Mouse (Mus musculus) cortical plate, adult 2 months (tissue): ENCODE results near the gene Pros1. TPM values are rescaled to one million over a fixed set of nuclear protein-coding genes. Genes with fewer than 3 reads are reported as not detected.

Source experiments
- H3K27ac ChIP-seq: fragments of 200-500 bp; 2 replicates; pipeline ENCODE4 v1.5.1; 2012; ENCODE audit warnings: low read length, control low read depth, inconsistent platforms; ENCODE audit not compliant: insufficient read depth
- H3K4me1 ChIP-seq: fragments of 200-500 bp; 2 replicates; pipeline ENCODE4 v1.6.1; 2011; ENCODE audit warnings: low read length; ENCODE audit not compliant: control insufficient read depth, insufficient read depth
- H3K4me3 ChIP-seq: fragments of 200-500 bp; 2 replicates; pipeline ENCODE4 v1.5.1; 2011; ENCODE audit warnings: mild to moderate bottlenecking, low read length, control low read depth; ENCODE audit not compliant: insufficient read depth
- CTCF ChIP-seq: fragments of 200-500 bp; IDR thresholded peaks from 2 replicates; pipeline ENCODE4 v1.5.1; 2011; ENCODE audit warnings: mild to moderate bottlenecking, control low read depth, low read length; ENCODE audit not compliant: insufficient read depth; ENCODE audit errors: extremely low read depth
- POLR2A ChIP-seq: fragments of 200-500 bp; IDR thresholded peaks from 2 replicates; pipeline ENCODE4 v1.6.1; 2011; ENCODE audit warnings: mild to moderate bottlenecking, low read length, control low read depth; ENCODE audit not compliant: insufficient read depth; ENCODE audit errors: extremely low read depth
- polyA plus RNA-seq: library from polyadenylated mRNA; depleted of rRNA; stranded (reverse); fragments of >200 nt; gene quantifications from 2 replicates; pipeline ENCODE4 v1.2.3, GENCODE M21; 2012

Gene Pros1
- polyA plus RNA-seq, 1 experiment, result 9.4 TPM

DNA sequence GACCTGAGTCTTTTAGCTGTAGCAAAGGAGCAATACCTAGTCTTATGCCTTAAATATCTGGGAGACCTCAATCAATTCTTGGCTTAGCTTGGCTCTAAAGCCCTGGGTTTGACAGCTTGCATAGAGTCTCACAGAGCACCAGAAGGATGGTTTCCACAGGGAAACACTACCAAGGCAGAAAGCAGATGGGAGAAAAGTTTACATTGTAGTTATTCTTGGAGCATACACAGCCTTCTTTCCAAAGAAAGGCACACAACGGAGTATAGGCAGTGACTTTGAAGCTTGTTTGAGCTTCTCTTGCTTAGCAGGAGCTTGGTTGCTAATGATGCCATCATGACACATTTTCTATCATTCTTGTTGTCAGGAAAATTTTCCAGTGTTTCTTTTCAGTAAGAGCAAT is 6.0 kb downstream of the Pros1 start:
- H3K4me3 ChIP-seq, result no peak overlapping the region
- TF ChIP-seq CTCF (no peak), POLR2A (no peak)
- H3K27ac ChIP-seq, result no peak overlapping the region
- no peaks in the 10 kb centered on the region for H3K4me1 ChIP-seq

GRCm38 (mm10) chr16:62861455-62861854 is 7.3 kb downstream of the Pros1 start:
- Histone ChIP-seq H3K27ac (no peak overlapping the region), H3K4me1 (no peaks in the 10 kb centered on the region), H3K4me3 (no peak overlapping the region)
- no peak for TF ChIP-seq CTCF
- no peak for TF ChIP-seq POLR2A

DNA sequence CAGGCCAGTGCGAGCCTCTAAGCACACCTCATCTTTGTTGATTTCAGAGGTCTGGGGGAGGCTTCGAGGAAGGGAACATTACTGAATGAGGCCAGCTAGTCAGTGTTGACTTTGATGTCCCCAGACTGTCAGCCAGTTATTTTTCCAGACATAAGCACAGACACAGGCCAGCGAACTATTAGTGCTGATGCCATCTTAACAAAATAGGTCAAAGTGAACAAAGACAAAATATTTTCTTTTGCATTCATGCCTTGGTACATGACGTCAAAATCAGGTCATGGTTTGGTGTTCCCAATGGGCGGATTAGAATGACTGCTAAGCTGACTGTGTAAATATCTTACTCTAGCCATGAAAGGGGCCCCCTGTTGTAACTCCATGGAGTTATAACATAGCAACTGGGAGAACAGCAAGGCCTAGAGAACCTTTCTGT is 18.6 kb downstream of the Pros1 start:
- Histone ChIP-seq H3K4me1 (no peaks in the 10 kb centered on the region), H3K4me3 (no peak overlapping the region), H3K27ac (no peak overlapping the region)
- no peak for TF ChIP-seq POLR2A
- TF ChIP-seq CTCF, result no peak

DNA sequence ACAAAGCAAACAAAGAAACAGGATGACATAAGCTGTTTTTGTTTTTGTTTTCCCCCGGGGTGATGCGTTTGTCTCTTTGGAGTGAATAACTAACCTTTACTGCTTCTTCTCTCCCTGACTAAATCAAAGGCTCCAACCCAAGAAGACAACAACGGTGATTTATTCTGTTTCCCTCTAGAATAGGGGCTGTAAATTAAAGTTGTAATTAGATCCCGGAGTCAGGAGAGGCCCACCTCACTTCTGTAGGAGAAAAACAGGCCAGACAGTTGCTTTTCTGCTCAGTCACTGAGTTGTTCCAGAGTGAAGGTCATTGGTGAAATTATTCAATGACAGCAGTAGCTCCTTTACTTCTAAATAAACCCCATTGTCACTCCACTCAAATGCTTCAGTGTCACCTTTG is 19.1 kb downstream of the Pros1 start:
- no peak overlapping the region for H3K27ac ChIP-seq
- no peak overlapping the region for H3K4me3 ChIP-seq
- TF ChIP-seq POLR2A, result no peak
- no peak for TF ChIP-seq CTCF
- H3K4me1 ChIP-seq, result no peaks in the 10 kb centered on the region

- Histone ChIP-seq H3K4me3 (no peak overlapping the region), H3K27ac (no peak overlapping the region), H3K4me1 (no peaks in the 10 kb centered on the region)
- TF ChIP-seq POLR2A (no peak), CTCF (no peak)
Measured at GRCm38 (mm10) chr16:62874065-62874464, 20.0 kb downstream of the Pros1 start.

DNA sequence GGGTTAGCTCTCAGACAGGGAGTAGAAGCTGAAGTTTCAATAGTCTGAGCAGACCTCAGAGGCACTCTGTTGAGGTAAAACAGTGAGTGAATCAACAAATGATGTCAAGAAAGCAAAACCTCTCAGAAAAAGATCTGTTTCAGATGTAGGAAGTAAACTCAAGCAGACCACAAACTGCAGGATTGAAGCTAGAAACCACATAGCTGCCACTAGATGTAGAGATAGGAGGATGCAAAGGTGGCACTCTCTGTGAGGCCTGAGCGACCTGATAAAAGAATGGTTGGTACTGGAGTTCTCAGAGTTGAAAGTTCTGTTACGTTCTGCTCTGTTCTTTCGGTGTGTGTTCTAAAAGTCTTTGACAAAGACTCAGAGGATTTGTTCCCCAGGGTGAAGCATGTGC is 41.7 kb downstream of the Pros1 start:
- Histone ChIP-seq H3K27ac (no peak overlapping the region), H3K4me3 (no peak overlapping the region), H3K4me1 (no peaks in the 10 kb centered on the region)
- TF ChIP-seq POLR2A (no peak), CTCF (no peak)

DNA sequence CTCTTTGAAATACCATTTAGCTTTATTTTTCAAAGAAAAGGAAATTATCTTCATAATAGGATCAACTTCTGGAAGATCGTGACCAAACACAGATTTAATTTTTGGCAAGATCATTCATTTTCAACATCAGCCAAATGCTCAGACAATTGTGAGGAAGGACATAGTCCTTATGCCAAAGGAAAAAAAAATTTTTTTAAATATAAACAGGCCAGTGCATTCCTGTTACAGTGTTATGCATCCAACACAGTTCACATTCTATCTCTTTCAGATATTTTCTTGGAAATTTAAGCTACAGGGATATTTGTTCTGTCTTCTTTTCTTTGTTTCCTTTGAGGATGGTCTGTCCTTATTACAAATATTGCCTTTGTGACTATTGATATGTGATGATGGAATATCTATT is 57.3 kb downstream of the Pros1 start:
- no peak overlapping the region for H3K27ac ChIP-seq
- H3K4me1 ChIP-seq, result no peaks in the 10 kb centered on the region
- TF ChIP-seq POLR2A (no peak), CTCF (no peak)
- H3K4me3 ChIP-seq, result no peak overlapping the region

- TF ChIP-seq POLR2A, result no peak
- no peak for TF ChIP-seq CTCF
- Histone ChIP-seq H3K27ac (no peak overlapping the region), H3K4me1 (no peaks in the 10 kb centered on the region), H3K4me3 (no peak overlapping the region)
Measured at GRCm38 (mm10) chr16:62912246-62912645, 58.1 kb downstream of the Pros1 start.

DNA sequence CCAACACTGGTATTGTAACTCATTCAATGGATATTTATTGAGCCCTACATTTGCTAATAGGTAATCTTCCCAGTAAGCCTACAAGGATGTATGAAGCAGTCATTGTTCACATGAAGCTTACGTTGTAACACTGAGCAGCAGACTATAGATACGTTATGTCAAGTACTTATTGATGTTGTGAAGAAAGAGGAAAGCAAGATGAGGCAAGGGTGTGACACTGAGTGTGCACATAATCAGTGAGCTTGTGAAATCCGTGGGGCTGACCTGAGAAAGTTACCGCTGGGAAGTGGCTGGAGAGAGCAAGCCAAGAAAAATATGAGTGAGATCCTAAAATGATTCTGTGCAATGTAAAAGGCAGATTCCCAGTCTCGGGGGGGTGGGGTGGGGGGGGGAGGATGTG is 61.4 kb downstream of the Pros1 start:
- H3K27ac ChIP-seq, result no peak overlapping the region
- H3K4me3 ChIP-seq, result no peak overlapping the region
- TF ChIP-seq CTCF (no peak), POLR2A (no peak)
- H3K4me1 ChIP-seq, result no peaks in the 10 kb centered on the region

DNA sequence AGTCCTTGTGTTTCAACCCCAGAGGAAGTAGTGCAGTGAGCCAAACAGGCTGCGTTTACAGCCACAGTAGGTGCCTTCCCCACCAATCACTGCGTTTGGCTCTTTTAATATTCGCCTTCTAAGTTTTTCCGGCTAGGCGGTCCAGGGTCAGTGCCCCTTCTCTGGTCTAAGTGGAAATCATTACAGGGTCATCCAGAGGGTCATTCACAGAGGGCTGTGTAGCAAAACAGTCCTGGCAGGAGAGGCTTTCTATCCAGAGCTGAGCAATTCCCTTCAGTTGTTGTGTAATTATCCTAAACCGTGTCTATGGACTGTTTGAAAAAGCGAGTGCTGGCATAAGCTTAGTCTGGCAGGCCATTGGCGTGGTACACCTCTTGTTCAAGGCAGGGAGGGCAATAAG is 68.1 kb downstream of the Pros1 start:
- no peaks in the 10 kb centered on the region for H3K4me1 ChIP-seq
- TF ChIP-seq CTCF, result no peak
- TF ChIP-seq POLR2A, result no peak
- no peak overlapping the region for H3K27ac ChIP-seq
- H3K4me3 ChIP-seq, result no peak overlapping the region

- H3K27ac ChIP-seq, result no peak overlapping the region
- TF ChIP-seq POLR2A (no peak), CTCF (no peak)
- H3K4me3 ChIP-seq, result no peak overlapping the region
- H3K4me1 ChIP-seq, result no peaks in the 10 kb centered on the region
Measured at GRCm38 (mm10) chr16:62931341-62931740, 77.2 kb downstream of the Pros1 start.
